Mouse (Mus musculus) forebrain, embryonic 13.5 days (tissue): ENCODE results near the gene 1700123O20Rik. TPM values are rescaled to one million over a fixed set of nuclear protein-coding genes. Genes with fewer than 3 reads are reported as not detected.
A peak's percentile ranks its signal among the peaks of the same experiment; 100 is the strongest.

Experiments
- ATAC-seq: fragments of 200-750 bp; cut with Nextera tagmentation; 2 replicates; pipeline ENCODE4 v1.8.0; 2017
- H3K27ac ChIP-seq: fragments of 300-500 bp; sonication (generic); 2 replicates; pipeline ENCODE4 v1.5.1; 2015; ENCODE audit warnings: inconsistent platforms, mild to moderate bottlenecking, moderate library complexity
- H3K27me3 ChIP-seq: fragments of 300-500 bp; sonication (generic); 2 replicates; pipeline ENCODE4 v1.6.1; 2015; ENCODE audit warnings: mild to moderate bottlenecking, inconsistent platforms
- H3K36me3 ChIP-seq: fragments of 300-500 bp; sonication (generic); 2 replicates; pipeline ENCODE4 v1.6.1; 2015; ENCODE audit warnings: mild to moderate bottlenecking, inconsistent platforms; ENCODE audit not compliant: poor library complexity, severe bottlenecking
- H3K4me1 ChIP-seq: fragments of 300-500 bp; sonication (generic); 2 replicates; pipeline ENCODE4 v1.6.1; 2015; ENCODE audit warnings: inconsistent platforms
- H3K4me2 ChIP-seq: fragments of 300-500 bp; sonication (generic); 2 replicates; pipeline ENCODE4 v1.6.1; 2015; ENCODE audit warnings: inconsistent platforms, mild to moderate bottlenecking, moderate library complexity
- H3K4me3 ChIP-seq: fragments of 300-500 bp; sonication (generic); 2 replicates; pipeline ENCODE4 v1.5.1; 2015; ENCODE audit warnings: mild to moderate bottlenecking, inconsistent platforms
- H3K9ac ChIP-seq: fragments of 300-500 bp; sonication (generic); 2 replicates; pipeline ENCODE4 v1.6.1; 2015; ENCODE audit warnings: mild to moderate bottlenecking, inconsistent platforms
- H3K9me3 ChIP-seq: fragments of 300-500 bp; sonication (generic); replicated peaks from 2 replicates; pipeline ENCODE4 v1.6.1; 2016; ENCODE audit warnings: inconsistent platforms
- WGBS: fragments of 180-500 bp; shearing (Covaris S2); methylation state at CpG from one replicate; pipeline ENCODE4 v1.1.7; 2015; 5-methylcytosine and 5-hydroxymethylcytosine counted together
- polyA plus RNA-seq: library from polyadenylated mRNA; unstranded; fragments of >200 nt; fragmentation: Nextera tagmentation; extraction: Ambion mirVana; gene quantifications from 2 replicates; pipeline ENCODE4 v1.2.1, GENCODE M21; 2015

1700123O20Rik gene
- polyA plus RNA-seq, 1 experiment from 2014 or later, result 84.6 TPM

- Histone ChIP-seq H3K9me3 (no peaks in the 10 kb centered on the region), H3K9ac (peak overlapping the region; percentile 93), H3K27ac (no peak overlapping the region; the same call in 1 of the 2 replicates), H3K4me2 (peak overlapping the region; percentile 79), H3K36me3 (peaks cover 42% of the 10 kb centered on the region), H3K4me3 (peak overlapping the region; percentile 78), H3K27me3 (no peaks in the 10 kb centered on the region), H3K4me1 (peaks cover 28% of the 10 kb centered on the region)
- 15% methylated on average over 8 of the region's 8 CpGs for WGBS
- ATAC-seq, result no peak
Measured at GRCm38 (mm10) chr14:54685471-54685870, 545 bp upstream of the 1700123O20Rik start.

GRCm38 (mm10) chr14:54686522-54687143, 617 bp downstream of the 1700123O20Rik start, which contains the start of gene Acin1:
TSS of gene Acin1 (minus strand) at chr14:54686931.
- WGBS, result under 1% methylated on average over 44 of the region's 44 CpGs
- Histone ChIP-seq H3K36me3 (peaks cover 40% of the 10 kb centered on the region), H3K4me3 (peak within 1 kb of the TSS; percentile 78), H3K9ac (peak within 1 kb of the TSS; percentile 93), H3K27ac (peak within 1 kb of the TSS; percentile 92), H3K9me3 (no peaks in the 10 kb centered on the region), H3K4me1 (peaks cover 28% of the 10 kb centered on the region), H3K4me2 (peak within 1 kb of the TSS; percentile 79), H3K27me3 (no peaks in the 10 kb centered on the region)
- peak; percentile 98 for ATAC-seq

GRCm38 (mm10) chr14:54687251-54687650, 1.2 kb downstream of the 1700123O20Rik start:
- no peaks in the 10 kb centered on the region for H3K9me3 ChIP-seq
- peak overlapping the region; percentile 78 for H3K4me3 ChIP-seq
- no peaks in the 10 kb centered on the region for H3K27me3 ChIP-seq
- WGBS, result 7% methylated on average over 8 of the region's 8 CpGs
- ATAC-seq, result no peak
- peak overlapping the region; percentile 65 for H3K27ac ChIP-seq
- peak overlapping the region; percentile 85 for H3K9ac ChIP-seq
- H3K4me2 ChIP-seq, result peak overlapping the region; percentile 72
- peaks cover 34% of the 10 kb centered on the region for H3K36me3 ChIP-seq
- H3K4me1 ChIP-seq, result peaks cover 28% of the 10 kb centered on the region

DNA sequence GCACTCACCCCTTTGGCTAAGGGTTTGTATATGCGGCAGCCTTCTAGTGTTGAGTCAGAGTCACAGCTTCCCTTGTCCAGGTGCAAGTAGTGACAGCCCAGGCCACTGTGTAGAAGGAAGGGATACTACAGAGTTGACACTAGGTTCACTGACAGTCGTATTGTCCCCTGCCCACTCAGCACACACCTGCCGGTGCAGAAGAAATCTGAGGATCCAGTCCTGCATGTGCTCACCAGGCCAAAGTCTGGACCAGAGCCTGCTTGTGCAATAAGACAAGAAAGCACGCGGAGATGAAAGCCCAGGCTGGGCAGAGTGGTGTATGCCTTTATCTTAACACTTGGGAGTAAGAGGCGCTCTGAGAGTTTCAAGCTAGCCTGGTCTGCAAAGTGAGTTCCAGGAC, 9.0 kb downstream of the 1700123O20Rik start:
- Histone ChIP-seq H3K4me1 (no peaks in the 10 kb centered on the region), H3K4me2 (no peak overlapping the region), H3K9me3 (no peaks in the 10 kb centered on the region), H3K27me3 (no peaks in the 10 kb centered on the region), H3K4me3 (no peak overlapping the region), H3K9ac (no peak overlapping the region), H3K36me3 (peaks cover 30% of the 10 kb centered on the region), H3K27ac (no peak overlapping the region)
- WGBS, result 84% methylated on average over 6 of the region's 6 CpGs
- no peak for ATAC-seq

GRCm38 (mm10) chr14:54696752-54697151, 10.7 kb downstream of the 1700123O20Rik start:
- Histone ChIP-seq H3K4me1 (no peaks in the 10 kb centered on the region), H3K9me3 (no peaks in the 10 kb centered on the region), H3K9ac (no peak overlapping the region), H3K4me3 (no peak overlapping the region), H3K4me2 (no peak overlapping the region), H3K27me3 (no peaks in the 10 kb centered on the region), H3K27ac (no peak overlapping the region), H3K36me3 (peaks cover 19% of the 10 kb centered on the region)
- ATAC-seq, result no peak
- WGBS, result 92% methylated on average over 4 of the region's 4 CpGs

GRCm38 (mm10) chr14:54698733-54699132, 12.7 kb downstream of the 1700123O20Rik start, which contains the start of gene Gm29776:
TSS of gene Gm29776 (minus strand) at chr14:54698833.
- ATAC-seq, result no peak
- Histone ChIP-seq H3K4me3 (no peak within 1 kb of the TSS), H3K27me3 (peaks cover 10% of the 10 kb centered on the region; the same call in 1 of the 2 replicates), H3K9ac (no peak within 1 kb of the TSS), H3K9me3 (no peaks in the 10 kb centered on the region), H3K27ac (no peak within 1 kb of the TSS), H3K4me1 (no peaks in the 10 kb centered on the region), H3K4me2 (no peak within 1 kb of the TSS), H3K36me3 (peaks cover 4% of the 10 kb centered on the region; the same call in 1 of the 2 replicates)
- 72% methylated on average over 4 of the region's 4 CpGs for WGBS

DNA sequence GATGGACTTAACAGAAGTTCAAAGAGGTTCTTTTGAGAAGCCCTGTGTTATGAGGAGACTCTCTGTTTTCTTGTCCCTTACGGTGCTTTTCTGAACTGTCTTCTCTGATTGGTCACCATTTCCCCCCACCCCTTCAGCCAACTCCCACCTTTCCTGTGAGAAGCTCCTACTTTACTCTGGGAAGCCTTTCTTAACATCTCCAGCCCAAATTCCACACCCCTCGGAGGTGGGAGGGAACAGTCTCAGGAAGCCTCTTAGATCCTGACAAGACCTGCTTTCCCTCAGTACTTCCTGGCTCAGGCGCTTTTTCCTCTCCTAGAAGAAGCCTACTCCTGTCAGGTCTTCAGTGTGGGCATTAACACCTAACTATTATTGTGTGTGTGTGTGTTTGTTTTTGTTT, 13.6 kb downstream of the 1700123O20Rik start:
- Histone ChIP-seq H3K27ac (no peak overlapping the region), H3K4me2 (no peak overlapping the region), H3K4me1 (no peaks in the 10 kb centered on the region), H3K9me3 (no peaks in the 10 kb centered on the region), H3K4me3 (no peak overlapping the region), H3K9ac (no peak overlapping the region), H3K27me3 (peaks cover 11% of the 10 kb centered on the region; the same call in 1 of the 2 replicates), H3K36me3 (no peaks in the 10 kb centered on the region)
- 73% methylated on average over 3 of the region's 3 CpGs for WGBS
- no peak for ATAC-seq

DNA sequence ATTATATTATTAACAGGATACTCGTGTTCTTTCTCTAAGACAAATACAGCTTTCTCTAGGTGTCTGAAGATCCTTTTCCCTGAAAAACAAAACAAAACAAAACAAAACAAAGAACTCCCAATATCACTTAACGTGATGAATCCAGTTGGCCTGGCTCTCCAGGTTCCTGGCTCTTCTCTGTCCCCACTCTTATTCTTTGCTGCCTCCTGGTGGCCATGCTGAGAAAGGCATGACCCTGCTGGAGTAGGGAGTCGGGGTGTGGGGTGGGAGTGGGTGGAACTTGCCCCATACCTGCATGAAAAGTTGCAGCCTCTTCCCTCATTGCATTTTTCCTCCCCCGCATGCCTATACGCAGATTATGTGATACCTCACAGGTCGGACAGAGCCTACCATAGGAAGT, 15.3 kb downstream of the 1700123O20Rik start:
- Histone ChIP-seq H3K9me3 (no peaks in the 10 kb centered on the region), H3K4me1 (no peaks in the 10 kb centered on the region), H3K9ac (no peak overlapping the region), H3K4me2 (no peak overlapping the region), H3K27ac (no peak overlapping the region), H3K36me3 (no peaks in the 10 kb centered on the region), H3K4me3 (no peak overlapping the region), H3K27me3 (peaks cover 11% of the 10 kb centered on the region; the same call in 1 of the 2 replicates)
- ATAC-seq, result no peak; the same call in 1 of the 2 replicates
- 7% methylated on average over 6 of the region's 6 CpGs for WGBS

DNA sequence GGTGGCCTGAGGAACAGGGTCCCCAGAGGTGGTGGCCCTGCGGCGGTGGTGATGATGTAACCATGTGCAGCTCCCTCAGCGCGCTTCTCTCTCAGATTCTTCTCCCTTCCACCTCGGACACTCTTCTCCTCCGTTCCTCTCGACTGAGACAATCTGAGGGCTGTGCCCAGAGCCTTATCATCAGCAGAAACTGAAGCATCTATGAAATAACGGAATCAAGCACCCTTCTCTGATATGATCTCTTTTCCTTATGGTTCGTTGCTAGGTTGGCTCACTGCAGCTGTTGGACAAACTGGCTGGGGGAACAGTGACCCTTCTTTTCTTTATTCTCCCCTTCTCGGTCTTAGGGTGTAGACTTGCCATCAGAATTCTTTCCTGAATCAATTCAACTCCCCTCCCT, 17.2 kb downstream of the 1700123O20Rik start:
- H3K27me3 ChIP-seq, result peaks cover 11% of the 10 kb centered on the region; the same call in 1 of the 2 replicates
- H3K27ac ChIP-seq, result no peak overlapping the region
- H3K4me1 ChIP-seq, result no peaks in the 10 kb centered on the region
- no peaks in the 10 kb centered on the region for H3K36me3 ChIP-seq
- no peak overlapping the region for H3K4me3 ChIP-seq
- no peak overlapping the region for H3K9ac ChIP-seq
- H3K4me2 ChIP-seq, result no peak overlapping the region
- 80% methylated on average over 10 of the region's 10 CpGs for WGBS
- H3K9me3 ChIP-seq, result no peaks in the 10 kb centered on the region
- no peak for ATAC-seq

DNA sequence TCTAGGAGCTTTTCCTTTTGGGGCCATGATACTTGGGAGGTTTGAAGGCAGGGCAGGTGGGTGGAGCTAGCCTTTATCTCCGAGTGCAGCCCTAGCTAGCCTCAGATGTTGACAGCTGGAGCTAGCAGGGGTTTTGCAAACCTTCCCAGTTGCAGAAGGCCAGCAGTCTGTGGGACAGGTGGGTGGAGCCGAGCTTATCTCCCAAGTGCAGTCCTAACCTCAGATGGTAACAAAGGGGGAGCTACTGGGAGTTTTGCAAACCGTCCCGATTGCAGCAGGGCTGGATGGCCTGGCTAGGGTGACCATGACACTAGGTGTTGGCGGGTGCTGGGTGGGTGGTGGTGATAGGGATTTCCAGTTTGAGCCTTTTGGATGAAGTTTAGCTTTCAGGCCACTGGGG, 19.8 kb downstream of the 1700123O20Rik start:
- Histone ChIP-seq H3K4me3 (no peak overlapping the region), H3K4me2 (no peak overlapping the region), H3K4me1 (no peaks in the 10 kb centered on the region), H3K36me3 (no peaks in the 10 kb centered on the region), H3K27ac (no peak overlapping the region), H3K27me3 (peaks cover 11% of the 10 kb centered on the region; the same call in 1 of the 2 replicates), H3K9me3 (no peaks in the 10 kb centered on the region), H3K9ac (no peak overlapping the region)
- 62% methylated on average over 5 of the region's 5 CpGs for WGBS
- no peak for ATAC-seq

DNA sequence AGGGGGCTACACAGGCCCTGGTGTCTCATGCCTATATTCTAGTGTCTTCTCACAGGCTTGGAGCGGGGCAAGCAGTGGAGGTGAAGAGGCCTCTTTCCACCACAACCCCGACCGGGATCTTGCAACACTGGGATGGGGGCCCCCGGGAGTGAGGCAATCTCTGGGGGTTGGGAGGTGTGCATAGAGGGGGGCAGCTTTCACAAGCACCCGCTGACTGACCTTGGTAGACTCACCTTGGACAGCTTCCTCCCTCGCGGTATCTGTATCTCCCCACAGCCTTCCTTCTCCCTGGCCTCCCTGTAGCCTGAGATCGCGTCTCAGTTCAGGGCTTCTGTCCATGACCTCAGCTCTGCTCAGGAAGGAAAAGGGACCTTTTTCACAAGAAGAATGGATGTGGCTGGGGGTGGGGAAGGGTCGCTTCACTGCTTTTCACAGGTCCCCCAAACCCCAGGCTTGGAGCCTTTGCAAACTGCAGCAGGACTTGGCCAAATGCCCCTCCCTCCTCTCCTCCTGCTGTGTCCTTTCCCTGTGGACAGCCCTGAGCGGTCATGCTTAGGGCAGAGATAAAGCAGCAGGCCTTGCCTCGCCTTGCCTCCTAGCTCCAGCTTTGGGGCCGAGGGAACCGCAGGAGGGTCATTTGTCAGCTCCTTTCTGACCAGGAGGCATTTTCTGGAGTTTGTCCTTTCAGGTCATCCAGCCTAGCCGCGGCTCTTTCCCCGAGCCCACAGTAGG, 20.7 kb downstream of the 1700123O20Rik start:
- no peak overlapping the region for H3K9ac ChIP-seq
- WGBS, result 61% methylated on average over 15 of the region's 17 CpGs

DNA sequence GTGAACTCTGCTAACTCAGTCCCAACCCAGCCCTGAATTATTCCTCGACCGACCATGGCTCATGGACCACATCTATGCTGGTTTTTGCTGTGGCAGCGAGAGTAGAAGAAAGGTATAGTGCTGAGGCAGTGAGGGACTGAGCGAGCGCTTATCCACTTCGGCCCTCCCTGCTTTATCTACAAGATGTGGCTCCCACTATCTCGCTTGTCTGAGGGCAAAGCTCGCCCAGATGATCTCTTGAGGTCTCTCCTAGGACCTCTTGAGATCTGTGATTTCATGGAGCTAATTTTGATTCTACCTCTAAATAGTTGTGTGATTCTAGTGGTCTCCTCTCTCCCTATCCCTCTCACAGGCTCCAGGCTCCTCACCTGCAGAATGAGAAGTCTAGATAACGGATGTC, 23.0 kb downstream of the 1700123O20Rik start:
- Histone ChIP-seq H3K4me2 (no peak overlapping the region), H3K27ac (no peak overlapping the region), H3K9ac (no peak overlapping the region), H3K4me1 (no peaks in the 10 kb centered on the region), H3K27me3 (0 out of 2 replicates have a peak, but pooled peaks cover 3% of the 10 kb centered on the region), H3K36me3 (no peaks in the 10 kb centered on the region), H3K9me3 (no peaks in the 10 kb centered on the region), H3K4me3 (no peak overlapping the region)
- 88% methylated on average over 9 of the region's 9 CpGs for WGBS
- ATAC-seq, result no peak

More for the DNA sequence above, 20.7 kb downstream of the 1700123O20Rik start:
- no peaks in the 10 kb centered on the region for H3K9me3 ChIP-seq
- peaks cover 11% of the 10 kb centered on the region; the same call in 1 of the 2 replicates for H3K27me3 ChIP-seq
- H3K36me3 ChIP-seq, result no peaks in the 10 kb centered on the region
- no peak for ATAC-seq
- no peak overlapping the region for H3K4me2 ChIP-seq
- no peak overlapping the region for H3K27ac ChIP-seq
- no peak overlapping the region for H3K4me3 ChIP-seq
- H3K4me1 ChIP-seq, result no peaks in the 10 kb centered on the region
